Mouse (Mus musculus) liver, postnatal 0 days (tissue): ENCODE results near the gene Vasn.

ENCODE experiments used
- CTCF ChIP-seq: sonication (generic); IDR thresholded peaks from 2 replicates; pipeline ENCODE4 v1.5.1; 2016; ENCODE audit warnings: antibody characterized with exemption, low read depth
- EP300 ChIP-seq: IDR thresholded peaks from 2 replicates; pipeline ENCODE4 v1.6.1; 2016; ENCODE audit warnings: antibody characterized with exemption, low read depth, mild to moderate bottlenecking

GRCm38 (mm10) chr16:4674091-4674490, 34.4 kb downstream of the Vasn start:
- TF ChIP-seq CTCF (no peak), EP300 (peak; percentile 60; the same call in 1 of the 2 replicates)
